9 mouse cellular contexts compared by ENCODE assay signal in the genomic region with DNA sequence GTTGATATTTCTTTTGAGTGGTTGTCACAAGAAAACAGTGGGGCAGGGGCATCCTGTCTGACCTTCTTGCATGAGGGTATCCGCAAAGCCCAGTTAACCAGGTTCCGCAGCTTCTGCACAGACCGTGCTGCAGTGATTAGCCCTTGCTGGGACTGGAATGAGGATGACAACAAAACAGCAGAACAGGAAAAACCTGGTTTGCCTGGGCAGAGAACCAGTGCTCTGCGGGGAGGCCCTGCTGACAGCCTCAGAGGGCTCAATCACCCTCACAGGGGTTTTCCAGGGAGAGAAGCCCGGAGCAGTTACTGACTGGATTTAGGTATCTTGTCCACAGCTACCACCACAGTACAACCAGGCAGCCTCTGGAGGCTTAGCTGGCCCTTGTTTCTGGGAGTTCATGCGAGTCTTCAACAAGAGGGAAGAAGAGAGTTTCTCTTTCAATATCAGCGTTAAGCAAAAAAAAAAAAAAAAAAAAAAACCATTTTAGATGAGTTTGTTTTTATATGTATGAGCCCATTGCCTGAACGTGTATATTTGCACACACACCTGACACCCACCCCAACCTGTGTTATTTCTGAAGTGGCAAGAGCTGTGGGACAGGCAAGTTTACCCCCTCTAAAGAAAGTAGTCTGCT. TPM values are rescaled to one million over a fixed set of nuclear protein-coding genes. Genes with fewer than 3 reads are reported as not detected.
DNase-seq lines count a peak whose midpoint lies in the region; ATAC-seq lines count a peak whose summit lies in the region.
"Had no signal": no experiment of that assay in that cellular context is flagged by ENCODE, and none has a peak within 500 bp of the region (broad histone marks: within the 10 kb centered on the region; RNA-seq: fewer than 3 reads in every experiment).

No protein-coding gene starts in this region.

- no peaks in the 10 kb centered on the region for H3K27me3 ChIP-seq in lung, embryonic 15.5 days

- DNase-seq in heart, adult 18-20 months = peak; percentile 33 to 40
- no peak for DNase-seq in heart, postnatal 14 days
- DNase-seq in CD4-positive, CD25-positive, alpha-beta regulatory T cell, adult 2 months (ENCODE audit: low read depth, low spot score) = peak; percentile 46
- DNase-seq in layer of hippocampus, adult 9-10 months (ENCODE audit: low spot score) = no peak
- DNase-seq in right cerebral cortex, postnatal 36 days (ENCODE audit: low spot score in 2 of 2) = no peak
- no peak for DNase-seq in spleen, postnatal 4 days (ENCODE audit: low spot score in 2 of 2)
- DNase-seq: gastrocnemius, postnatal 14 days had no signal

- peak; percentile 23; the same call in 1 of the 2 replicates for ATAC-seq in common myeloid progenitor, adult 5-6 weeks (replicated peaks; ENCODE audit: low read depth, poor library complexity, severe bottlenecking)
- ATAC-seq in lung, embryonic 15.5 days (ENCODE audit: borderline replicate concordance, extremely low read depth, low FRiP score, low TSS enrichment) = 0 out of 2 replicates have a peak, but pooled peaks have one; percentile 7

- no peak overlapping the region for H3K4me3 ChIP-seq in lung, embryonic 15.5 days

- peaks cover 28% of the 10 kb centered on the region for H3K4me1 ChIP-seq in lung, embryonic 15.5 days

- no peak overlapping the region for H3K4me2 ChIP-seq in lung, embryonic 15.5 days

- H3K27ac ChIP-seq in lung, embryonic 15.5 days = no peak overlapping the region

- 31% methylated on average over 8 of the region's 8 CpGs for WGBS in lung, embryonic 15.5 days

- intact Hi-C loops in heart, postnatal 14 days (cut with DNase I) = loop anchor here (5.0 kb wide), 1 partner anchor 67 kb away; no protein-coding TSS in a partner anchor

- H3K36me3 ChIP-seq in lung, embryonic 15.5 days = no peaks in the 10 kb centered on the region

- no peak overlapping the region for H3K9ac ChIP-seq in lung, embryonic 15.5 days

- H3K9me3 ChIP-seq in lung, embryonic 15.5 days = no peaks in the 10 kb centered on the region

RNA-seq across cellular contexts. Expression of gene Psma6, which starts 49.9 kb away (rescaled TPM):
- 100 to 1,000 TPM; 171 to 180 TPM for total RNA-seq in heart, adult 18-20 months (2021)
- 100 to 1,000 TPM; 160 to 168 TPM for total RNA-seq in heart, postnatal 14 days (2021)
- total RNA-seq in common myeloid progenitor, adult 5-6 weeks (2017) = 326 and 362 TPM in 2 replicates
- 427 and 430 TPM in 2 replicates for polyA plus RNA-seq in lung, embryonic 15.5 days (2015; fragmentation: Nextera tagmentation; extraction: Ambion mirVana)

RNA-seq across cellular contexts. Expression of gene Nfkbia, which starts 58.5 kb away (rescaled TPM):
- total RNA-seq in heart, adult 18-20 months (2021) = 10 to 100 TPM; 59.5 to 74.3 TPM
- 10 to 100 TPM; 69.4 to 81.5 TPM for total RNA-seq in heart, postnatal 14 days (2021)
- total RNA-seq in common myeloid progenitor, adult 5-6 weeks (2017) = 53.1 and 54.6 TPM in 2 replicates
- 110 and 116 TPM in 2 replicates for polyA plus RNA-seq in lung, embryonic 15.5 days (2015; fragmentation: Nextera tagmentation; extraction: Ambion mirVana)

Comparison
In these comparisons a context has a peak if more than half of its experiments do, and no peak if none do; other contexts are left out.
1. DNase-seq: peak in heart, adult 18-20 months (2 of 2) and CD4-positive, CD25-positive, alpha-beta regulatory T cell, adult 2 months (single experiment); none in heart, postnatal 14 days (0 of 2), layer of hippocampus, adult 9-10 months (single experiment), right cerebral cortex, postnatal 36 days (0 of 2) and spleen, postnatal 4 days (0 of 2).